8 mouse cellular contexts compared by ENCODE assay signal in the genomic region with DNA sequence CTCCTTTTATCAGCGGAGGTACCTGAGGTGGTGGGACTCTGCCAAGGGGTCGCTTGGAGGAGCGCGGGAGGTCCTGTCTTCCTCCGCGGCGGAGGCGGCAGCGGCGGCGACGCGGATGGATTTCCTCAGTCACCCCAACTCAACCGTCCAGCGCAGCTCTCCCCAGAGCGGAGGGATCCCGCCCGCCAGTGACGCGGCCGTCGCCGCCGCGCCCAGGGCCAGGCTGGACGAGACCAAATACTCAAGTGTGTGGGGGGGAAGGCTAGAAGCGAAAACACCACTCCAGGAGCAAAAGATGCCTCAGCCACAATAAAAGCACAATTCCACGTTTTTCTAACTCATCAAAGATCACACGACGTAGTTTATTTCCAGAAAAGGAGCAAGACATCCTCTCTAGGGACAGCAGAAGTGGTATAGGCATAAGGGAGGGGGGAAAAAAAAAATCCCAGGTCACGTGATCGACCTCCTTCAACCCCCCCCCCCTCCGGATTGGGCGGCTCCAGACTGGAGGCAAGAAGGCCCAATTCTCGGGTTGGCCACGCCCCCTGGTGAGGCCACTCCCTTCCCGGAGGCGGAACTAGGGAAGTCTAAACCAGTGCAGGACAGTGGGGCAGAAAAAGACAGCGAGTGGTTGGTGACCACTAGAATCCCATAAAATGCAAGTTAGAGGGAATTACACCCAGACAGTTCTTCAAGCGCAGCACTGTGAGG. TPM values are rescaled to one million over a fixed set of nuclear protein-coding genes. Genes with fewer than 3 reads are reported as not detected.
DNase-seq lines count a peak whose midpoint lies in the region; ATAC-seq and TF ChIP-seq lines count a peak whose summit lies in the region.

TSS of gene Epo (minus strand) at position 126 of the 711 bp plus-strand sequence.
TSS of gene Gnb2 (minus strand) at position 394 of the 711 bp plus-strand sequence.

- no peak for TF ChIP-seq CTCF in kidney, adult 2 months (conservative IDR thresholded peaks at IDR 0.05; ENCODE audit: insufficient read depth, insufficient read length, low read depth, low read length)
- TF ChIP-seq CTCF in spleen, adult 2 months (IDR thresholded peaks at IDR 0.05; ENCODE audit: extremely low read depth, insufficient read depth, insufficient read length, insufficient replicate concordance) = no peak

- peaks cover 20% of the 10 kb centered on the region for H3K36me3 ChIP-seq in embryonic facial prominence, embryonic 13.5 days
- H3K36me3 ChIP-seq in kidney, adult 2 months (ENCODE audit: control insufficient read depth, insufficient read depth, low read length) = peaks cover 3% of the 10 kb centered on the region; the same call in 1 of the 2 replicates
- H3K36me3 ChIP-seq in limb, embryonic 12.5 days = peaks cover 20% of the 10 kb centered on the region
- peaks cover 19% of the 10 kb centered on the region for H3K36me3 ChIP-seq in midbrain, embryonic 15.5 days (replicated peaks)
- H3K36me3 ChIP-seq in spleen, adult 2 months (ENCODE audit: control insufficient read depth, insufficient read depth, low read length) = peaks cover 18% of the 10 kb centered on the region

- peak within 1 kb of the TSS; percentile 93 for H3K27ac ChIP-seq in embryonic facial prominence, embryonic 13.5 days
- H3K27ac ChIP-seq in kidney, adult 2 months (ENCODE audit: insufficient read depth, low read depth, low read length) = peak within 1 kb of the TSS; percentile 100
- peak within 1 kb of the TSS; percentile 94 for H3K27ac ChIP-seq in limb, embryonic 12.5 days
- H3K27ac ChIP-seq in midbrain, embryonic 15.5 days = peak within 1 kb of the TSS; percentile 94
- H3K27ac ChIP-seq in spleen, adult 2 months (ENCODE audit: insufficient read depth, low read length) = peak within 1 kb of the TSS; percentile 96

- peak within 1 kb of the TSS; percentile 91 for H3K4me3 ChIP-seq in embryonic facial prominence, embryonic 13.5 days
- H3K4me3 ChIP-seq in kidney, adult 2 months (ENCODE audit: insufficient read depth, low read depth, low read length) = peak within 1 kb of the TSS; percentile 100
- peak within 1 kb of the TSS; percentile 90 for H3K4me3 ChIP-seq in limb, embryonic 12.5 days (replicated peaks)
- peak within 1 kb of the TSS; percentile 73 for H3K4me3 ChIP-seq in midbrain, embryonic 15.5 days
- H3K4me3 ChIP-seq in spleen, adult 2 months (ENCODE audit: extremely low read depth, insufficient read depth, insufficient read length) = peak within 1 kb of the TSS; percentile 86

- TF ChIP-seq POLR2A in kidney, adult 2 months (IDR thresholded peaks at IDR 0.05; ENCODE audit: low read depth, low read length) = peak; percentile 86
- TF ChIP-seq POLR2A in spleen, adult 2 months (IDR thresholded peaks at IDR 0.05; ENCODE audit: low read depth, low read length) = peak; percentile 79

- H3K4me2 ChIP-seq in embryonic facial prominence, embryonic 13.5 days = peak within 1 kb of the TSS; percentile 97
- H3K4me2 ChIP-seq in limb, embryonic 12.5 days = peak within 1 kb of the TSS; percentile 99
- H3K4me2 ChIP-seq in midbrain, embryonic 15.5 days = peak within 1 kb of the TSS; percentile 87

- no peaks in the 10 kb centered on the region for H3K9me3 ChIP-seq in embryonic facial prominence, embryonic 13.5 days
- no peaks in the 10 kb centered on the region for H3K9me3 ChIP-seq in limb, embryonic 12.5 days
- no peaks in the 10 kb centered on the region for H3K9me3 ChIP-seq in midbrain, embryonic 15.5 days

- WGBS in embryonic facial prominence, embryonic 13.5 days = under 1% methylated on average over 39 of the region's 40 CpGs
- under 1% methylated on average over 40 of the region's 40 CpGs for WGBS in kidney, adult 2 months
- 0% methylated on average over 40 of the region's 40 CpGs for WGBS in limb, embryonic 12.5 days
- WGBS in midbrain, embryonic 15.5 days = 0% methylated on average over 40 of the region's 40 CpGs
- WGBS in spleen, adult 2 months = under 1% methylated on average over 40 of the region's 40 CpGs

- peak within 1 kb of the TSS; percentile 94 for H3K9ac ChIP-seq in embryonic facial prominence, embryonic 13.5 days
- H3K9ac ChIP-seq in limb, embryonic 12.5 days (replicated peaks) = peak within 1 kb of the TSS; percentile 90
- peak within 1 kb of the TSS; percentile 79 for H3K9ac ChIP-seq in midbrain, embryonic 15.5 days

- DNase-seq in 3134 (ENCODE audit: extremely low read depth, insufficient read length, low spot score) = peak; percentile 98
- peak; percentile 99 to 100 for DNase-seq in adrenal gland, postnatal 36 days
- peak; percentile 99 to 100 for DNase-seq in heart, adult 18-20 months
- DNase-seq in kidney, adult 2 months = peak; percentile 100
- peak; percentile 97 to 98 for DNase-seq in spleen, adult 2 months (ENCODE audit: low read depth in 1 of 2, low spot score in 2 of 2)

- H3K27me3 ChIP-seq in embryonic facial prominence, embryonic 13.5 days = no peaks in the 10 kb centered on the region
- H3K27me3 ChIP-seq in kidney, adult 2 months (replicated peaks; ENCODE audit: control insufficient read depth, insufficient read depth, low read length) = no peaks in the 10 kb centered on the region
- H3K27me3 ChIP-seq in limb, embryonic 12.5 days = no peaks in the 10 kb centered on the region
- no peaks in the 10 kb centered on the region for H3K27me3 ChIP-seq in midbrain, embryonic 15.5 days (replicated peaks)
- no peaks in the 10 kb centered on the region for H3K27me3 ChIP-seq in spleen, adult 2 months (ENCODE audit: control insufficient read depth, insufficient read depth, low read length)

- ATAC-seq in embryonic facial prominence, embryonic 13.5 days (ENCODE audit: insufficient number of reproducible peaks, insufficient read depth, low FRiP score, low TSS enrichment, low read depth) = peak; percentile 74
- ATAC-seq in limb, embryonic 12.5 days (ENCODE audit: insufficient number of reproducible peaks, insufficient read depth, low FRiP score, low TSS enrichment, low read depth) = peak; percentile 66
- peak; percentile 55 for ATAC-seq in midbrain, embryonic 15.5 days (replicated peaks)

- H3K4me1 ChIP-seq in embryonic facial prominence, embryonic 13.5 days = peaks cover 19% of the 10 kb centered on the region
- H3K4me1 ChIP-seq in kidney, adult 2 months (ENCODE audit: control insufficient read depth, insufficient read depth, low read length) = peaks cover 7% of the 10 kb centered on the region; the same call in 1 of the 2 replicates
- peaks cover 18% of the 10 kb centered on the region for H3K4me1 ChIP-seq in limb, embryonic 12.5 days (replicated peaks)
- peaks cover 25% of the 10 kb centered on the region for H3K4me1 ChIP-seq in midbrain, embryonic 15.5 days
- H3K4me1 ChIP-seq in spleen, adult 2 months (ENCODE audit: control insufficient read depth, insufficient read depth, insufficient read length) = peaks cover 7% of the 10 kb centered on the region; the same call in 1 of the 2 replicates

RNA-seq across cellular contexts. Expression of gene Epo, which starts in this region (rescaled TPM):
- not detected for total RNA-seq in adrenal gland, postnatal 36 days (2021)
- not detected in 2 replicates for polyA plus RNA-seq in embryonic facial prominence, embryonic 13.5 days (2015; fragmentation: Nextera tagmentation; extraction: Ambion mirVana)
- total RNA-seq in heart, adult 18-20 months (2021) = not detected
- polyA plus RNA-seq in kidney, adult 2 months (2012; rRNA removed) = 0.38 TPM in 1 of 2 replicates, not detected in the other
- 0.71 TPM in 1 of 2 replicates, not detected in the other for polyA plus RNA-seq in limb, embryonic 12.5 days (2016; fragmentation: Nextera tagmentation; extraction: Ambion mirVana)
- polyA plus RNA-seq in midbrain, embryonic 15.5 days (2015; fragmentation: Nextera tagmentation; extraction: Ambion mirVana) = not detected in 2 replicates
- not detected in 2 replicates for polyA plus RNA-seq in spleen, adult 2 months (2012; rRNA removed)

RNA-seq across cellular contexts. Expression of gene Gnb2, which starts in this region (rescaled TPM):
- total RNA-seq in adrenal gland, postnatal 36 days (2021) = 100 to 1,000 TPM; 544 to 638 TPM
- polyA plus RNA-seq in embryonic facial prominence, embryonic 13.5 days (2015; fragmentation: Nextera tagmentation; extraction: Ambion mirVana) = 360 and 396 TPM in 2 replicates
- total RNA-seq in heart, adult 18-20 months (2021) = 100 to 1,000 TPM; 233 to 247 TPM
- 645 and 701 TPM in 2 replicates for polyA plus RNA-seq in kidney, adult 2 months (2012; rRNA removed)
- polyA plus RNA-seq in limb, embryonic 12.5 days (2016; fragmentation: Nextera tagmentation; extraction: Ambion mirVana) = 337 and 349 TPM in 2 replicates
- polyA plus RNA-seq in midbrain, embryonic 15.5 days (2015; fragmentation: Nextera tagmentation; extraction: Ambion mirVana) = 525 and 570 TPM in 2 replicates
- polyA plus RNA-seq in spleen, adult 2 months (2012; rRNA removed) = 762 and 932 TPM in 2 replicates

Comparison
In these comparisons a context has a peak if more than half of its experiments do, and no peak if none do; other contexts are left out.
1. Peak in every context shown above with its lines: DNase-seq, ATAC-seq, H3K4me3 ChIP-seq and H3K27ac ChIP-seq.